ENCODE assay signal across 19 mouse cellular contexts in genomic region chr8:119269576-119269975, GRCm38 (mm10).
"Had no signal": no experiment of that assay in that cellular context is flagged by ENCODE, and none has a peak within 500 bp of the region (broad histone marks: within the 10 kb centered on the region; RNA-seq: fewer than 3 reads in every experiment).

No protein-coding gene starts in this region.

- H3K36me3 ChIP-seq: limb, embryonic 12.5 days; limb, embryonic 15.5 days; liver, embryonic 12.5 days; liver, embryonic 15.5 days had no signal

- H3K9me3 ChIP-seq: limb, embryonic 12.5 days; limb, embryonic 15.5 days; liver, embryonic 15.5 days had no signal

- H3K4me2 ChIP-seq: limb, embryonic 12.5 days; limb, embryonic 15.5 days; liver, embryonic 12.5 days; liver, embryonic 15.5 days; lung, embryonic 14.5 days; midbrain, embryonic 11.5 days had no signal

- DNase-seq: kidney, adult 18-20 months; kidney, adult 9 months; kidney, postnatal 14 days; kidney, postnatal 4 days; left cerebral cortex, postnatal 4 days; lung, embryonic 14.5 days; lung, postnatal 14 days; lung, postnatal 4 days; midbrain, embryonic 14.5 days; thymus, adult 2 months; thymus, postnatal 14 days; thymus, postnatal 4 days had no signal

- H3K9ac ChIP-seq: limb, embryonic 12.5 days; limb, embryonic 15.5 days; liver, embryonic 12.5 days; liver, embryonic 15.5 days; lung, embryonic 14.5 days had no signal

- H3K4me1 ChIP-seq: limb, embryonic 12.5 days; limb, embryonic 15.5 days; liver, embryonic 12.5 days; liver, embryonic 15.5 days had no signal

- H3K27me3 ChIP-seq: limb, embryonic 12.5 days; limb, embryonic 15.5 days; liver, embryonic 12.5 days; liver, embryonic 15.5 days had no signal

- H3K4me3 ChIP-seq: limb, embryonic 12.5 days; limb, embryonic 15.5 days; liver, embryonic 12.5 days; liver, embryonic 15.5 days had no signal

- ATAC-seq: intestine, embryonic 16.5 days; liver, embryonic 12.5 days had no signal

- H3K27ac ChIP-seq: limb, embryonic 12.5 days; limb, embryonic 15.5 days; liver, embryonic 12.5 days; liver, embryonic 15.5 days; stomach, postnatal 0 days had no signal
